Mouse (Mus musculus): Measurements from ENCODE around the gene Xpo6.

The Xpo6 gene

GRCm38 (mm10) chr7:126194175-126194574, 6.1 kb downstream of the Xpo6 start:
- no peak for DNase-seq (ENCODE audit: low spot score)

GRCm38 (mm10) chr7:126191471-126191870, 8.8 kb downstream of the Xpo6 start:
- DNase-seq (ENCODE audit: low spot score): no peak

DNA sequence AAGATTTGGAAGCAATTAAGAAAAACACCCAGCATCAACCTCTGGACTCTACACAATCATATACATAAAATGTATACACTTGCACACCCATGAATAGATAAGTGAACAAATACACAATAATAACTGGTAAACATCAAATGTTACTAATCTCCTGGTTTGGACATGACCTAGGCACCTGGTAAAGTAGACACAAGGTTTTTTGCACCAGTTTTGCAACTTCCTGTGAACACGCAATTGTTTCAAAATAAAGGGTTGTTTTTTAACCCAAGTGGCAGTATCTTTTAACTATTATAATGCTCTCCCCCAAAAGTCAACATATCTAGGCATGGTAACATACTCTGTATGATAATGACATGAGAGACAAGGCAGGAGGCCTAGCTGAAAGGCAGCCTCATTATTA, 10.8 kb downstream of the Xpo6 start:
- no peak for DNase-seq (ENCODE audit: low spot score)

DNA sequence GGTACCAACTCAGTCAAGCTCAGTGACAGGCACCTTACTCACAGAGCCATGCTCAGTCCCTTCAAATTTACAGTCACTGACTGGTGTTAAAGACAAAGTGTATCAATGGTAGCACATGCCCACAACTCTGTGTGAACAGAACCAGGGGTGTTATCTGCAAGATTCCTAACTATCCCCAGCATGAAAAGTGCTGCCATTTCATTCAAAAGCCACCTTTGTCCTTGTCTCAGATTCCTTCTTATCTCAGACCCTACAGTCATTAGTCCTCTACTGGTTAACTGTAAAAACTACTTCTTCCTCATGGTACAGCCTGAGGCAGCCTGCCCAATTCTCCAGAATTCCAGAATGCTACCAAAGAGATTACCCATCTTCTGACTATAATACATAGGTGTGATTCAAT, 14.3 kb downstream of the Xpo6 start:
- no peak for DNase-seq (ENCODE audit: low spot score)

GRCm38 (mm10) chr7:126183583-126183982, 16.7 kb downstream of the Xpo6 start:
- DNase-seq (ENCODE audit: low spot score): no peak

- no peak for DNase-seq (ENCODE audit: low spot score)
These were observed 18.8 kb downstream of the Xpo6 start for GRCm38 (mm10) chr7:126181487-126181886.

DNA sequence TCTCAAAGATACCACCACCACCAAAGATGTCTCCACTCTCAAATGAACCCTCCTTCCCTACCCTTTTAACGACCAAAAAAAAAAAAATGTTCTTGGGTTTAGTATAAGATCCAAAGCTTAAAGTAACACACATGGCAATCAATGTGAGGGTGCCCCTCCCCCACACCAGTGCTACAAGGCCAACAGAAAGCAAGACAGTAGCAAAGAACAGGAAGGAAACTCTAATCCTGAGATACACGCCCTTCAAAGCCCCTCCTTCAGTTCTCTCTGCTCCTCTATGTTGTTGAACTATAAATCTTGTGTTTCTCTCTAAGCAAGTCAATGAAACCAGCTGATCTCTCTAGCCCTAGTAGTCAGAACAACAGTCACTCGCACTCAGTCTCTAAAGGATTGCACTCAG, 19.3 kb downstream of the Xpo6 start:
- no peak for DNase-seq (ENCODE audit: low spot score)

GRCm38 (mm10) chr7:126178804-126179203, 21.5 kb downstream of the Xpo6 start:
- DNase-seq (ENCODE audit: low spot score): no peak

- DNase-seq (ENCODE audit: low spot score): no peak
These were observed 24.3 kb downstream of the Xpo6 start for GRCm38 (mm10) chr7:126175999-126176398.

DNA sequence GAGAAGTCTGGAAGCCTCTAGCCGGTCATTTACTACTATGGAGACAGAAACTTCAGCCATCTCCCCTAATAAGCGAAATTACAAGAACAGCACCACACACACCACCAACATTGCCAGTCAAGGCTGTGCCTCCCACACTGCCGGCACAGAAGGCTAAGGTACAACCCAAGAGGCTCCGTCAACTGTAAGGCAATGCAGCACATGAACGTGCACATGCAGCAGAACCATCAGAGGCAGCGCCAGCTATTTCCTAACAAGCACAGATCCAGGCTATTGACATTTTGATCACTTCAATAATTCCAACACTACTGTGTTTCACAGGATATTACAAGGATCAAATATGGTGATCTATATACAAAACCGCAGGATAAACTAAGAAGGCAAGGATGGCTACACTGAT, 24.8 kb downstream of the Xpo6 start:
- no peak for DNase-seq (ENCODE audit: low spot score)

DNA sequence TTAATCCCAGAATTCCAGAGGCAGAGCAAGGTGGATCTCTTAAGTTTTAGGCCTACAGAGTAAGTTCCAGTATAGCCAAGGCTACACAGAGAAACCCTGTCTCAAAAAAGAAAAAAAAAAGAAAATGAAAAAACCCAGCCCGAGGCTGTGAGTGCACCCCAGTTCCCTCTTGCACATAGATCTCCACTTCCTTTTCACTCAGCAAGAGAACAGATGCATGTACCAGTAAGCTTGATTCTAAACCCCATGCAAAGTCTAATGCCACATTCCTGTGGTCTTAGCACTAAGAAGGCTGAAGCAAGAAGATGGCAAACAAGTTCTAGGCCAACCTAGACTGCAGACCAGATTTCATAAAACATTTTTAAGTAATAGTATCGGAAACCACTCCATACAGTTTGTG, 25.4 kb downstream of the Xpo6 start:
- DNase-seq (ENCODE audit: low spot score): no peak

GRCm38 (mm10) chr7:126172001-126172400, 28.3 kb downstream of the Xpo6 start:
- no peak for DNase-seq (ENCODE audit: low spot score)

- DNase-seq (ENCODE audit: low spot score): no peak
These were observed 31.7 kb downstream of the Xpo6 start for GRCm38 (mm10) chr7:126168584-126168983.

DNA sequence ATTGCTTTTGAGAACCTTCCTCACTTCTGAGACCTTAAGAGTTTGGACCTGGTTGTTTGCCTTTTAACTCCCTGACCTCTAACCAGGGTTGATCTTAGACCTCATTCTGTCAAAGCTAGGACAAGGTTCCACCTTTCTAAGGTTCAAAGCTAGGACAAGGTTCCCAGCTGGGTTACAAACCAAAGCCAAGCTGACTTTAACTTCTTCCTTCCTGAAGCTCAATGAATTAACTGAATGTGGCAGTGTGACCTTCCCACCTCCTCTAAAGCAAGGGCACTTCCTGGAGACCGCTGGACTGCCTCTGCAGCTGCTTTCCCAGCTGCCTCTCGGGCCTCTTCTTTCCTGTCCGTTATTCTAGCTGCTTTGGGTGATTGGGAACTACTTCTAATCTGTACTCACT, 32.9 kb downstream of the Xpo6 start:
- DNase-seq (ENCODE audit: low spot score): no peak

DNA sequence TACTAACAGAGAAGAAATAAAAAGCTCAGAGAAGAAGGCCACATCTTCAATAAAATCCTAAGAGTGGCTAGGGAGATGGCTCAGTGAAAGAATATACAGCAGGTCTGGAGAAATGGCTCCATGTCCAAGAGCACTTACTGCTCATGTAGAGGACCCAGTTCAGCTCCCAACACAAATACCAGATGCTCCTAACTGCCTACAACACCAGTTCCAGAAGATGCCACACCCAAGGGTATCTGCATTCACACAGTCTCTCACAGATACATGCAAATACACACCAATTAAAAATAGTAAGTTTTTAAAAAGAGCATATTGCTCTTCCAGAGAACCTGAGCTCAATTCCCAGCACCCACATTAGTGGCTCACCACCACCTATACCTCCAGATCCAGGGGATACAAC, 33.7 kb downstream of the Xpo6 start:
- DNase-seq (ENCODE audit: low spot score): no peak

DNA sequence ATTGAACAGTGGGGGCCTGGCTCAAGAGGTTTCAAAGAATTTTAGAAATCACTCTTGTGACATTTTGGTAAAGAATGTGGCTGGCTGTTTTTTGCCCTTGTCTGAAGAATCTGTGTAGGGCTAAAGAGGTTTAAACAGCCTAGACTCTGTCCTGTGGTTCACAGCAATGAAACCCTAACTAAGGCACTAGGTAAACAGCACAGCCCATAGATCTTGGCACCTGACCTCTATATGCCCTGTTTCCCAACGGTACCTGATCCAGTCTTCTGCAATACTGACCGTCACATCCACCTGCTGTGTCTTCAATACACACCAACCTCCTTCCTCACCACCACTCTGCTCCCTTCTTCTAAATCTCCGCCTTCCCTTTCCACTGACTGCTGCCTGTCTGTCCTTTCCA, 42.1 kb downstream of the Xpo6 start:
- no peak for DNase-seq (ENCODE audit: low spot score)

DNA sequence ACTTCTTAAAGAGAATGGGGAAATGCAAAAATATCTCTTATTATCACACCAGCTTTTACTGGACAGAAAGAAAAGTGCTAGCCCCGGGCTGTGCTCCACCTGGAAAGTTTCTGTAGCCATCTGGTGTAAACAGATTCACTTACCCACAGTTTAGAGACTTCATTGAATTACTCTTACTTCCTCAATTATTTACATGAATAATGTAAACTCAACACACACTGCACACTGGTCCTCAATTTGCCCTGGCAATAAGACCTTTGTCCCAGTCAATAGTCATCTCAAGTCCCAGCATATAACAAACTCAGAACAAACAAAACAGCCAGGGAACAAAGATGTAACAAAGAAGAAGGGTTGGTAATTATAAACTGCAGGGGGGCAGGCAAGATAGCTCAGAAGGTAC, 44.6 kb downstream of the Xpo6 start:
- no peak for DNase-seq (ENCODE audit: low spot score)

DNA sequence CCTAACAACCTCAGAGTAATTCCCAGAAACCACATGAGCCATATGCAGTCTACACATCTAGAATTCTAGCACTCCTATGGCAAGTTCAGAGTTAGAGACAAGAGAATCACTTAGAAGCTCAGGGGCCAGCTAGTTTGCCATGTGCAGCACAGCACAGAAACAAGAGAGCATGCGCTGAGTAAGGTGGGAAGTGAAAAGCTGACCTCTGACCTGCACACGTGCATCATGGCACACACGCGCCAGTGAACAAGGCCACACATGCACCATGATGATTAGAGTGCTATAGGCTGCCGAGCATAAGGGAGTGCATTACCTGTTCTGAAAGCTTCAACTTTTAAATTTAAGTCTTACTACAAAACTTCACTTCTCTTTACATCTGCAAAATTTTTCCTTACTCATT, 45.6 kb downstream of the Xpo6 start:
- no peak for DNase-seq (ENCODE audit: low spot score)

DNA sequence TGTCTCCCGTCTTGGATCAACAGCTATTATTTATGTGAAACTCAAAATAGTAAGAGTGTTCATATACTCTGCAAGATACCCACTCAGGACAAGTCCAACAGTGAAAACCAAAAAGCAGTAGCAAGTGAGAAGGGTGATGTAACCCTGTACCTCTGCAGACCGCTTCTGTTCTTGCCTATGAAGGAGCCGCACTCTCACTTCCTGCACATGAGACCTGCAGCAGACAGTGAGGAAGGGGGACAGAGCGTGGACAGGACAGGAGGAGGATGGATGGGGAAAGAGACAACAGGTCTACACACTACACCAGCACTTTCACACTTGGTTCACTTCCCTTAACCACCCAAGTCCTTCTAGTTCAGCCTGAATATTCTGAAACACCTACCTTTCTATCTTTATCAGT, 48.0 kb downstream of the Xpo6 start:
- no peak for DNase-seq (ENCODE audit: low spot score)

- DNase-seq (ENCODE audit: low spot score): no peak
These were observed 54.1 kb downstream of the Xpo6 start for GRCm38 (mm10) chr7:126146156-126146555.

DNA sequence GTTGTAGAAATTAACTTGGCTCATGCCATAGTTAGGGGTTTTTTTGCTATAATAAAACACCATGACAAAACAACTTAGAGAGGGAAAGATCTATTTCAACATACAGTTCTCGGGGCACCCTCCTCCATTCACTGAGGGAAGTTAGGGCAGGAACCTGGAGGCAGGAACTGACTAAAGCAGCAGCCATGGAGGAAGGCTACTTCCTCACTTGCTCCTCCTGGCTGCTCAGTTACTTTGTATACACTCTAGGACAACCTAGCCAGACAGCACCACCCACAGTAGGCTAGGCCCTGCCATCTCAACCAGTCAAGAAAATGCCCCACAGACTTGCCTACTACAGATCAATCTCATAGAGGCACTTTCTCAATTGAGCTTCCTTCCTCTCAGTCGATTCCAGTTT, 55.9 kb downstream of the Xpo6 start:
- DNase-seq (ENCODE audit: low spot score): no peak

GRCm38 (mm10) chr7:126137850-126138249, 62.5 kb downstream of the Xpo6 start:
- no peak for DNase-seq (ENCODE audit: low spot score)

- DNase-seq (ENCODE audit: low spot score): no peak
These were observed 64.9 kb downstream of the Xpo6 start for GRCm38 (mm10) chr7:126135391-126135790.

GRCm38 (mm10) chr7:126134634-126135321, 65.5 kb downstream of the Xpo6 start:
- no peak for DNase-seq (ENCODE audit: low spot score)

DNA sequence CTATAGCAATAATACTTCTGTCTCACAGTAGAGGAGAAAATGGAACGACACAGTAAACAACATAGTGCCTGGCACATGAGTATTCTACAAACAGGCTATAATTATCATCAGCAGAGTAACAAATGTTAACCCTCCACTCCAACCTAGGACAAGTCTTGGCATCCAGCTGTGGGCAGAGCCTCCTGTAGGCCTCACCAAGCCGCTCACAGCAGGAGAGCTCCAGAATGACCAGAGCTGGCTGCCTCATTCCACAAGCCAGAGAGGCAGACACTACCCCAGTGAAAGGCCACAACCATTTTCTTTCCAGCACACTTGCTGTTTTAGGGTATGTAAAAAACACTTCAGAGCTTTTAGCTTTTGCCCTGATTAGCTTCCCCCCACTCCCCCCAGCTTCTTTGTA, 72.6 kb downstream of the Xpo6 start:
- DNase-seq (ENCODE audit: low spot score): no peak
